Mouse (Mus musculus) stomach, postnatal 0 days (tissue): ENCODE measurements around the gene Anapc2. TPM values are rescaled to one million over a fixed set of nuclear protein-coding genes. Genes with fewer than 3 reads are reported as not detected.

ENCODE experiments used
- ATAC-seq: fragments of 200-750 bp; cut with Nextera tagmentation; 2 replicates; pipeline ENCODE4 v1.8.0; 2017; ENCODE audit not compliant: low FRiP score, low TSS enrichment
- DNase-seq: peaks from one replicate; pipeline ENCODE4 v3.0.0-alpha.2; 2016; ENCODE audit warnings: low spot score
- H3K27ac ChIP-seq: fragments of 300-500 bp; sonication (generic); replicated peaks from 2 replicates; pipeline ENCODE4 v1.5.1; 2014; ENCODE audit warnings: mild to moderate bottlenecking, control low read depth
- H3K27me3 ChIP-seq: fragments of 300-500 bp; sonication (generic); 2 replicates; pipeline ENCODE4 v1.6.1; 2014; ENCODE audit warnings: low read length; ENCODE audit not compliant: control insufficient read depth, insufficient read depth
- H3K36me3 ChIP-seq: fragments of 300-500 bp; sonication (generic); 2 replicates; pipeline ENCODE4 v1.6.1; 2014; ENCODE audit warnings: low read length, mixed read lengths; ENCODE audit not compliant: control insufficient read depth, insufficient read depth
- H3K4me1 ChIP-seq: fragments of 300-500 bp; sonication (generic); replicated peaks from 2 replicates; pipeline ENCODE4 v1.6.1; 2014; ENCODE audit warnings: antibody characterized with exemption; ENCODE audit not compliant: control insufficient read depth, insufficient read depth
- H3K4me2 ChIP-seq: fragments of 300-500 bp; sonication (generic); replicated peaks from 2 replicates; pipeline ENCODE4 v1.6.1; 2014; ENCODE audit warnings: low read depth, mild to moderate bottlenecking, control low read depth, moderate library complexity
- H3K4me3 ChIP-seq: fragments of 300-500 bp; sonication (generic); 2 replicates; pipeline ENCODE4 v1.5.1; 2014; ENCODE audit warnings: low read depth, low read length, control low read depth
- H3K9ac ChIP-seq: fragments of 300-500 bp; sonication (generic); 2 replicates; pipeline ENCODE4 v1.6.1; 2014; ENCODE audit warnings: mild to moderate bottlenecking, low read length, control low read depth, mixed read lengths
- H3K9me3 ChIP-seq: fragments of 300-500 bp; sonication (generic); 2 replicates; pipeline ENCODE4 v1.6.1; 2016; ENCODE audit warnings: low read length; ENCODE audit not compliant: control insufficient read depth
- CTCF ChIP-seq: IDR thresholded peaks from 2 replicates; pipeline ENCODE4 v1.5.1; 2016; ENCODE audit warnings: antibody characterized with exemption, low read depth, mild to moderate bottlenecking, moderate library complexity
- EP300 ChIP-seq: optimal IDR thresholded peaks from 2 replicates; pipeline ENCODE3; 2016; ENCODE audit warnings: antibody characterized with exemption
- WGBS: fragments of 180-500 bp; shearing (Covaris S2); extraction: QIAGEN DNeasy Blood & Tissue Kit; methylation state at CpG from one replicate; pipeline ENCODE4 v1.1.7; 2014; 5-methylcytosine and 5-hydroxymethylcytosine counted together
- polyA plus RNA-seq: library from polyadenylated mRNA; unstranded; fragments of >200 nt; fragmentation: Nextera tagmentation; extraction: Ambion mirVana; gene quantifications from 2 replicates; pipeline ENCODE4 v1.2.1, GENCODE M21; 2015

Anapc2 gene
- polyA plus RNA-seq, 1 experiment from 2014 or later: 57.5 TPM

GRCm38 (mm10) chr2:25292054-25292544 lies 19.8 kb downstream of the Anapc2 start:
- Histone ChIP-seq H3K36me3 (no peaks in the 10 kb centered on the region), H3K9ac (peak overlapping the region; percentile 23), H3K4me3 (peak overlapping the region; percentile 38), H3K9me3 (no peaks in the 10 kb centered on the region), H3K4me2 (peak overlapping the region; percentile 70), H3K27me3 (peaks cover 8% of the 10 kb centered on the region; the same call in 1 of the 2 replicates), H3K4me1 (peaks cover 8% of the 10 kb centered on the region; the same call in 1 of the 2 replicates), H3K27ac (no peak overlapping the region)
- no peak; the same call in 1 of the 2 replicates for ATAC-seq
- WGBS: 4% methylated on average over 41 of the region's 43 CpGs
- no peak for TF ChIP-seq CTCF
- TF ChIP-seq EP300: no peak
- DNase-seq: peak; percentile 66

GRCm38 (mm10) chr2:25292856-25293255 lies 20.6 kb downstream of the Anapc2 start:
- Histone ChIP-seq H3K4me2 (peak overlapping the region; percentile 70), H3K36me3 (no peaks in the 10 kb centered on the region), H3K27me3 (peaks cover 8% of the 10 kb centered on the region; the same call in 1 of the 2 replicates), H3K27ac (no peak overlapping the region), H3K9me3 (no peaks in the 10 kb centered on the region), H3K9ac (peak overlapping the region; percentile 23; the same call in 1 of the 2 replicates), H3K4me1 (peaks cover 8% of the 10 kb centered on the region; the same call in 1 of the 2 replicates), H3K4me3 (peak overlapping the region; percentile 38; the same call in 1 of the 2 replicates)
- WGBS: 0% methylated on average over 1 of the region's 1 CpGs
- DNase-seq: peak; percentile 84
- ATAC-seq: no peak; the same call in 1 of the 2 replicates
- TF ChIP-seq CTCF (peak; percentile 93), EP300 (no peak)

GRCm38 (mm10) chr2:25293706-25294105 lies 21.4 kb downstream of the Anapc2 start:
- TF ChIP-seq EP300 (no peak), CTCF (no peak)
- no peak for DNase-seq
- Histone ChIP-seq H3K4me1 (peaks cover 2% of the 10 kb centered on the region; the same call in 1 of the 2 replicates), H3K4me2 (no peak overlapping the region), H3K4me3 (no peak overlapping the region), H3K9ac (no peak overlapping the region), H3K27me3 (peaks cover 8% of the 10 kb centered on the region; the same call in 1 of the 2 replicates), H3K9me3 (no peaks in the 10 kb centered on the region), H3K36me3 (no peaks in the 10 kb centered on the region), H3K27ac (no peak overlapping the region)
- 69% methylated on average over 9 of the region's 9 CpGs for WGBS
- no peak for ATAC-seq

- Histone ChIP-seq H3K9me3 (no peaks in the 10 kb centered on the region), H3K4me2 (no peak overlapping the region), H3K27ac (no peak overlapping the region), H3K27me3 (no peaks in the 10 kb centered on the region), H3K4me1 (no peaks in the 10 kb centered on the region), H3K9ac (no peak overlapping the region), H3K36me3 (no peaks in the 10 kb centered on the region), H3K4me3 (no peak overlapping the region)
- DNase-seq (no peak), ATAC-seq (no peak)
- no peak for TF ChIP-seq EP300
- no peak for TF ChIP-seq CTCF
- WGBS: 75% methylated on average over 8 of the region's 8 CpGs
Measured at GRCm38 (mm10) chr2:25297093-25297492, 24.8 kb downstream of the Anapc2 start.

DNA sequence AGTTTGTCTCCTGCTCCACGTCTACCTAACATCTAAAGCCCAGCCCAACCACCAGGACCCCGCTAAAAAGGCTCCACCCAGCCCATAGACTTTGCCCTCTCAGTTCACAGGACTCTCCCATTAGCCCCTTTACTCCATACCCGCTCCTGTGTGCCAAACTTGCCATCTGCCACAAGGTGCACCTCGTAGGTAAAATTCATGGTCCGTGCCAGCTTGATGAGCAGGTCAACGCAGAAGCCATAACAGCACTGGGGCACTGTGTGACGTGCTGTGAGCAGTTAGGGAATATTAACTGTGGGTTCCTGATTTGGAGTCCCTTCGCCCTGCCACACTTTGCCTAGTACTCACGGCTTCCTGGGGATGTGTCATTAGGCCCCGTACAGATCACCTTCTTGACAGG lies 25.8 kb downstream of the Anapc2 start:
- Histone ChIP-seq H3K27me3 (no peaks in the 10 kb centered on the region), H3K27ac (no peak overlapping the region), H3K4me2 (no peak overlapping the region), H3K4me3 (no peak overlapping the region), H3K4me1 (no peaks in the 10 kb centered on the region), H3K9ac (no peak overlapping the region), H3K36me3 (no peaks in the 10 kb centered on the region), H3K9me3 (no peaks in the 10 kb centered on the region)
- DNase-seq: no peak
- 73% methylated on average over 10 of the region's 10 CpGs for WGBS
- no peak for ATAC-seq
- TF ChIP-seq CTCF (no peak), EP300 (no peak)

DNA sequence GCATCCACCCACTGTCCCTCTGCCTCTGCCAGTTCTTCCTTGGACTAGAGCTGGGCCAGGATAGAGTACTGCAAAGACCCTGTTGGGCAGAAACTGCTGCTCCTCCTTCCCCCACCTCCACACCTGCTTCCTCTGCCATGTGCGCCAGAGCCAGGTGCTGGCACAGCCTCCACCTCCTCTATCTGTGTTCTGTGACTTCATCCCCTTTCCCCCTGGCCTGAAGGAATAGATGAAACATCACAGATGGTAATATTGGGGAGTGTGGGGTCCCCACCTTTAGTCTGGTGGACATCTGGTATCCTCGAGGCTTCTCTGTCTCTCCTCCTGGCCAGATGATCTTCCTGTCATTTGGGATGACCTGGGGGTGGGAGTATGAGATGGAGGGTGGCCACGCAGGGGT lies 31.2 kb downstream of the Anapc2 start:
- 66% methylated on average over 3 of the region's 3 CpGs for WGBS
- H3K27me3 ChIP-seq: no peaks in the 10 kb centered on the region

More for the DNA sequence above, 31.2 kb downstream of the Anapc2 start:
- TF ChIP-seq EP300 (no peak), CTCF (no peak)
- H3K27ac ChIP-seq: no peak overlapping the region
- H3K4me2 ChIP-seq: no peak overlapping the region
- no peaks in the 10 kb centered on the region for H3K9me3 ChIP-seq
- ATAC-seq: no peak
- H3K4me1 ChIP-seq: 0 out of 2 replicates have a peak, but pooled peaks cover 2% of the 10 kb centered on the region
- no peaks in the 10 kb centered on the region for H3K36me3 ChIP-seq
- no peak overlapping the region for H3K4me3 ChIP-seq
- DNase-seq: no peak
- no peak overlapping the region for H3K9ac ChIP-seq
